Mouse (Mus musculus) cerebellum, adult 2 months (tissue): ENCODE measurements at regions not wholly inside any gene's neighbourhood (a gene's known extent, or its start where the extent isn't known, plus 50 kb on each side); places are given as distances from the start of the nearest gene placed in this dataset.

Experiments used
- CTCF ChIP-seq: fragments of 200-500 bp; IDR thresholded peaks from 2 replicates; pipeline ENCODE4 v1.5.1; 2011; ENCODE audit warnings: low read depth, mild to moderate bottlenecking, control low read depth, low read length, moderate library complexity, borderline replicate concordance; ENCODE audit not compliant: insufficient read depth
- POLR2A ChIP-seq: fragments of 200-500 bp; IDR thresholded peaks from 2 replicates; pipeline ENCODE4 v1.6.1; 2011; ENCODE audit warnings: low read length, control low read depth, borderline replicate concordance; ENCODE audit not compliant: insufficient read depth

GRCm38 (mm10) chr1:177615609-177616008 lies 114.0 kb upstream of the 1700016C15Rik start:
- TF ChIP-seq CTCF (no peak), POLR2A (no peak)
